Mouse (Mus musculus): Measurements from ENCODE around the gene Tmem169.

DNA sequence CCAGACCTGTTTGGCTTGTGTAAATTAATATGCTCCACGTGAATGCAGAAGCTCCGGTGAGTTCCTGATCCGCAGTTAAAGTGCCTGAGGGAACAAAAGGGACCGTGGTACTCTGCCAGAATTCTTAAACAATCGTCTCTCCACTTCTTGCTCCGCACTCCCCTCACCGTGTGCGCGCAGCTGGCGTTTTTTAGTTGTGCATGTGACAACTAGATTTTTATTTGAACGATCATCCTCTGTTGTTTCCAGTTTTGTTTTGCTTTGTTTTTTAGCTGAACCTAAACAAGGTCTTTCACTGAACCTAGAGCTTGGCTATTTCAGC is 28.4 kb upstream of the Tmem169 start:
- no peak for TF ChIP-seq CTCF (conservative IDR thresholded peaks at IDR 0.05; ENCODE audit: low read length)
- TF ChIP-seq NANOG (IDR thresholded peaks at IDR 0.05; ENCODE audit: borderline replicate concordance, low read length) = no peak

Data from E14TG2a.4 (cell line).